Mouse (Mus musculus) left cerebral cortex, postnatal 4 days (tissue): ENCODE measurements around the gene Shisa9. TPM values are rescaled to one million over a fixed set of nuclear protein-coding genes. Genes with fewer than 3 reads are reported as not detected.
A peak's percentile ranks its signal among the peaks of the same experiment; 100 is the strongest.
"Not testable (repeated sequence)": the region's sequence is repeated elsewhere in the genome, so short reads cannot be mapped to it uniquely, and the experiment has no call there.

ENCODE experiments used
- DNase-seq: peaks from one replicate; pipeline ENCODE4 v3.0.0-alpha.2; 2022
- intact Hi-C: fragments of 180-260 bp; cut with DNase I; formaldehyde crosslinking; loops from one replicate; pipeline ENCODE4 v1.15.1; 2025
- total RNA-seq, 2 experiments: library from RNA; stranded (reverse); gene quantifications; 2 replicates each; pipeline ENCODE4 v1.2.3; 2021

Gene Shisa9
- 10 to 100 TPM; 56.0 to 57.3 TPM for total RNA-seq

DNA sequence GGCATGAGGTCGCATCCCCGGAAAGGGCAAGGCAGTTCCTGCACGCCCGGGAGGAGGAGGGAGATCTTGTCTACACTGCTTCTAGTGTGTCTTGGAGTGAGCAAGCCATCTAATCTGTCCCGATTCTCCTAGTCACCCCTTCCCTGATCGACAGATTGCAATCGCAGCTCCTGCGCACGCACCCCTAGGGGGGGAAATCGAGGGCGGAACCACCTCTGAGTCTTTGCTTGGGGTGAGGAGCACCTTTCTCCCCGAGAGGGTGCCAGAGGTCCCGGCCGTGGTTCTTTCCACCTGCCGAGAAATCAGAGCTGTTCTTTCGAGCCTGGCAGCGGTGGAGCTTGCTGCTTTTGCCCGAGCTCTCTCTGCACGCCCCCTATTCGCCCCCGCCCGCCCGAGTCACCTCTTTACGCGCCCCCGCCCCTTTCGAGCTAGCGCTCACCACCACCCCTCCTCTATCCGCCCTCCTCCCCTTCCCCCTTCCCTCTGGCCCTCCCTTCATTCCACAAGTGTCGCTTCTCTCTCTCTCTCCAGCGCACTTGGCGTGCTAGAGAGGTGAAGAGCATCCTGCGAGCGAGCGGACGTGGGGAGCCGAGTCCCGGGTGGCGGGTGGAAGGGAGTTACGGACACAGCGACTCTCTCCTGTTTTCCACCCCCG lies at the start of gene Shisa9:
Gene Shisa9, plus strand, starts transcription at position 498 of the 655 bp plus-strand sequence.
- intact Hi-C loops = loop anchor here (5.0 to 10.0 kb wide), 2 partner anchors 221 to 1029 kb away; no protein-coding TSS in a partner anchor
- peak; percentile 72 for DNase-seq

DNA sequence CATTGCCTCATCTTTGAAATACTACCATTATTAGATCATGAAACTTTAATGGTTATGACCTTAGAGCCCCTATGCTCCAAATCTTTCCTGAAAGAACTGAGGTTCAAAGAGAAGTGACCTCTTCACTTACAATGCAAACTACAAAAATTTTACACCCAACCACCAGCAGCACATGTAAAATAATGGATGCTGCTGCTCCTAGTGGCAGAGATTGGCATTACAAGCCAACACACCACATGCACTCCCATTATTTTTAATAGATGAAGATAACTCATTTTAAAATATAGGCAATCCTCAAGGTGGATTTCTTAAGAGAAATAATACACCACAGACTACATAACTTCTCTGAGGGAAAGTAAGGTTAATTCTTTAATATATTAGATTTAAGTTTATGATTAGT lies 43.4 kb upstream of the Shisa9 start:
- intact Hi-C loops = no loop called here
- DNase-seq = peak; percentile 36

DNA sequence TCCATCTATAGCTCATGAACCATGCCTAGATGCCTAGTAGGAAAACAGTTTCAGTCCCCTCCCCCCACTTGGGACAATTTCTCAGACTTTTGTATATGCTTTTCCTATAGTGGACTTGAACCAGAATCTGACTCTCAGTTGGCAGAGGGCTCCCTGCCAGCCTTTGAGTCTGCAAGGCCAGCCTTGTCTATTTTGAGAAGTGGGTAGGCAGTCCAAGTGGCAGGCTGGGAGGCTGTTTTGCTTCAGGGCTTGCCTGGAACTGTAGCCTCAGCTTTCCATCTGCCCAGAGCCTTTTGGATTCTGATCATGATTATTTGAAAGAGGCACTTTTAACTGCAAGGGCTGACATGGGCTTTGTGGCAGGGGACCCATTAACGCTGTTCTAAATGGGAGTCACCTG lies 23.2 kb upstream of the Shisa9 start:
- intact Hi-C loops = no loop called here
- no peak for DNase-seq

DNA sequence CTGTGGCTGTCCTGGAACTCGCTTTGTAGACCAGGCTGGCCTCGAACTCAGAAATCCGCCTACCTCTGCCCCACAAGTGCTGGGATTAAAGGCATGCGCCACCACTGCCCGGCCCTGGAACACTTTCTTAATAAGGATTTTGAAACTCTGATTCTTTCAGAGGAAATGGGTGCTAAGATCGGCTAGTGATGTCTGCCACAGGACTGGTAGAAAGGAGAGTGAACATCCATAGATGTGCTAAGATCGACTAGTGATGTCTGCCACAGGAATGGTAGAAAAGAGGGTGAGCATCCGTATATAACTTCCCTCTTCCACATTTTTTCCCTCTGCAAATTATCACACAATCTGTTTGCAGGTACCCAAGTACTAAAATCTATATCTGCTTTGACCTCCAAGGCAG lies 17.9 kb upstream of the Shisa9 start:
- no peak for DNase-seq
- intact Hi-C loops = no loop called here

DNA sequence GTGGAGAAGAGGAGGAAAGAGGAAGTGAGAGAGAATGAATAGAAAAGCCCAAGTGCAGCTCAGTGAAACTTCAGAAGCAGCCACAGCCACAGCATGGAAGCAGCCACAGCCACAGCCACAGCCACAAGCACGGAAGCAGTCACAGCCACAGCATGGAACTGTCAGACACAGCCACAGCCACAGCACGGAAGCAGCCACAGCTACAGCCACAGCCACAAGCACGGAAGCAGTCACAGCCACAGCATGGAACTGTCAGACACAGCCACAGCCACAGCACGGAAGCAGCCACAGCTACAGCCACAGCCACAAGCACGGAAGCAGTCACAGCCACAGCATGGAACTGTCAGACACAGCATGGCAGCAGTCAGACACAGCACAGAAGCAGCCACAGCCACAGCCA lies 17.1 kb upstream of the Shisa9 start:
- intact Hi-C loops = not testable (repeated sequence)

DNA sequence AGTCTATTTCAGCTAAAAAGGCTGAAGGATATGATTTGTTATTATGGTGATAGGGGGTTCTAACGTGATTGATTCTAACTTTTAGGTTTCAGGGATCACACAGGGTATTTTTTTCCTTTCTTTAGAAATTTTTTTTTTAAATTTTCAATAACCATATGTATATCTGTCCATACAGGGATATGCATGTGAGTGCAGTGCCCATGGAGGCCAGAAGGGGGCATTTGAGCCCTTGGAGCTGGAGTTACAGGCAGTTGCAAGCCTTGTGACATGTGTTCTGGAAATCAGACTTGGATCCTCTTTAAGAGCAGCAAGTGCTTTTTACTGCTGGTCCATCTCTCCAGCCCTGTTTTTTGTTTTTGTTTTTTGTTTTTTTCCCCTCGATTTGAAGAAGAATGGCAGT lies 16.3 kb upstream of the Shisa9 start:
- DNase-seq = no peak
- intact Hi-C loops = no loop called here

More for the DNA sequence above, 17.1 kb upstream of the Shisa9 start:
- DNase-seq = not testable (repeated sequence)

DNA sequence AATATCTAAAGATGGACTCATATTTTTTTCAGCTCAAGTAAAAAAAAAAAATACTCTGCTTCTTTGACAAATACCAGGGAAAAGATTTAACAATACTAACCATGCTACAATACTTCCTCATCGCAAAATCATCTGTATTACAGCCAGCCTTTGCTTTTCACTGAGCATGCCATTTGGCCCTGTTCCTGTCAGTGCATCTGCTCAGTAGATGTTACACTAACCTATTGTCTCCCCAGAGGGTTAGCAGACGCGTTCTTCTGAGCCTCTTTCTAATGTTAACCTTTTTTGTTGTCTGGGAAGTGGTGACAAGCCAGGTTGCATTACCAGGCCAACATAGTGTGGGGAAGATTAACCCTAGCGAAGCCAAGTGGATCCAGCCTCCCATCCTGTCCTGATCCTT lies 10.2 kb upstream of the Shisa9 start:
- DNase-seq = no peak
- intact Hi-C loops = no loop called here

DNA sequence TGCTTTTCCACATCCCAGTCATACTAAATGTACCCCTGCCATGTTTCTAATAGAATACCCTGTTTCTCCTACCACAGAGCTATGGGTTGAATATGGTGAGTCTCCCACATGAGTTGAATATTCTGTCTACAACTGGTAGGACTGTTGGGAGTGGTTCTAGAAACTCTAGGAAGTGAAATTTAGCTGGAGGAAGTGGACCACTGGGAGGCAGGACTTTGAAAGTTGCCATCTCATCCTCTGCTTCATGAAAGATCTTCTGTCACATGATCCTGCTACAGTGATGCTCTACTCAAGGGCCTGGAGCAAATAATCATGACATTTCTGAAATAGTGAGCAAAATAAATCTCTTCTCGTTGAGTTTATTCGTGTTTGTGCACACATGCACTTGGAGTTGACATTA lies 7.2 kb upstream of the Shisa9 start:
- intact Hi-C loops = no loop called here
- no peak for DNase-seq

DNA sequence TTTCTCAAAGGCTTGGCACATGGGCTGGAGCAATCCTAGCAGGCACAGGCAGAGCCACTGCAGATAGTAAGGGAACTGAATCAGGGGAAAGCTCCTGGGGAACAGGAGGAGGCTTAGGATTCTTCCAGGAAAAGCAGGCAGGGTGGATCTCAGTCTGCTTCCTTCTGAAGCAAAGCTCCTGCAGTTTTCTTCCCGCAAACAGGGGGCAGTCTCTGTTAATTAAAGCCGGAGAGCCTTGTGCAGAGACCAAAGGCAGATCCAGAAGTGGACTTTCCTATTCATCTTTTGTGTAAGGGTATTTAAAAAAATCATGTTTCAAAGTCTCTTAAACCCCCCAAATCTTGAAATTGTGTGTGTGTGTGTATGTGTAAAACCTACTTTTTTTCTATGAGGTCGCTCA lies 3.1 kb upstream of the Shisa9 start:
- intact Hi-C loops = loop anchor here (5.0 to 10.0 kb wide), 2 partner anchors 224 to 1032 kb away; no protein-coding TSS in a partner anchor
- peak; percentile 40 for DNase-seq

DNA sequence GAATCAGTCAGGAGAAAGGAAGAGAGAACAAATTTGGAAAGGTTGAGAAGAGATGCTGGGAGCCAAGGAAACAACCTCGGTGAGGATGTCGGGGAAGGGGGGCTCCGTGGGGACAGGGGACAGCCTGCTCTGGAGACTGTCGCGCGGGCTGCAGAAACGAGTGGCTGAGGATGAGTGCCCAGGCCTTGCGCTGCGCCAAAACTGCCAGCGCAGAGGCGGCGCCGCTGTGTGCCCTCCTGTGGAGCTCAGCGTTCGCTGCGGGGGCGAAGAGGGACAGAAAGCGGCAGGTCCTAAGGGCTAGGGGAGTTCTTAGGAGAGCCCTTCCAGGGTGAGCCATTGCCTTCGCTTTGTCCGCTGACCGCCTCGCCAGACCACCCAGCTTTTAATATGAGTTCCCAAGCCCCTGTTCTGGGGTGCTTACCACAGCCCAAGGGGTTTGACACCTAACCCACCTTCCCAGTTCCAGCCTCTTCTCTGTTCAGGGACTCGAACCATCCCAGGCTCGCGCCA lies 752 bp upstream of the Shisa9 start:
- peak; percentile 29 for DNase-seq
- intact Hi-C loops = loop anchor here (5.0 to 10.0 kb wide), 2 partner anchors 222 to 1029 kb away; no protein-coding TSS in a partner anchor

DNA sequence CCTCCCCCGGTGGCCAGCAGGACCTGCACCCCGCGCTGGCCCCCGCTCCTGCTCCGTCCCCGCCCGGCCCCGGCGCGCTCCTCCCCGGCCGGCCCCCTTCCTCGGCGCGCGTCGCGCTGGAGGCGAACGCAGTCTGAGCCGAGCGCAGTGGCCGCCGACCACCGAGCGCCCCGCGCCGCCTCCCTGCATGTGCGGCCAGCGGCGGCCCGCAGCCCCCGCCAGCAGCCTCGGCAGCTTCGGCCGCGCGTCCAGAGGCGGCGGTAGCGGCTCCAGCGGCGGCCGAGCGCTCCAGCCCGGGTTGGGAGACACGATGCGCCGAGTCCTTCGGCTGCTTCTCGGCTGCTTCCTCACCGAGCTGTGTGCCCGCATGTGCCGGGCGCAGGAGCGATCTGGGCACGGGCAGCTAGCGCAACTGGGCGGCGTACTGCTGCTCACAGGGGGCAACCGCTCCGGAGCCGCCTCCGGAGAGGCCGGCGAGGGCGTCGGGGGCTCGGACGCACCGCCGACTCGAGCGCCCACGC lies 418 bp downstream of the Shisa9 start:
- DNase-seq = peak; percentile 37
- intact Hi-C loops = loop anchor here (5.0 to 10.0 kb wide), 2 partner anchors 220 to 1028 kb away; no protein-coding TSS in a partner anchor

DNA sequence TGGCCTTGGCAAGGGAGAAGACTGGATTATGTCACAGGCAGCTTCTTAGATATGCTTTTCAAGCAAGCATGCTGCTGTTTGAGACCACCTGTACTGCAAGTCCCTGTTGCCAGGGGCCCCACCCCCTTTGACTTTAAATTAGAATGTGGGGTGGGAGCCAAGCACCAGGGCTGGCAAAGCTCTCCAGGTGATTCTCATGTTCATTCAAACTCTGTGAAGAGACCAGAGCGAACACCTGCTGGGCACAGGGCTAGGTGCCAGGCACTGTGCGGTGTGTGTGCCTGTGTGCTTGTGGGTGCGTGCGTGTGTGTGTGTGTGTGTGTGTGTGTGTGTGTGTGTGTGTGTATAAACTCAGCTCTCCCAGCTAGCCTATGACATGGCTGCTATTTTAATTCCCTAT lies 3.1 kb downstream of the Shisa9 start:
- DNase-seq = peak; percentile 39
- intact Hi-C loops = loop anchor here (10.0 kb wide), 1 partner anchor 218 kb away; no protein-coding TSS in a partner anchor

DNA sequence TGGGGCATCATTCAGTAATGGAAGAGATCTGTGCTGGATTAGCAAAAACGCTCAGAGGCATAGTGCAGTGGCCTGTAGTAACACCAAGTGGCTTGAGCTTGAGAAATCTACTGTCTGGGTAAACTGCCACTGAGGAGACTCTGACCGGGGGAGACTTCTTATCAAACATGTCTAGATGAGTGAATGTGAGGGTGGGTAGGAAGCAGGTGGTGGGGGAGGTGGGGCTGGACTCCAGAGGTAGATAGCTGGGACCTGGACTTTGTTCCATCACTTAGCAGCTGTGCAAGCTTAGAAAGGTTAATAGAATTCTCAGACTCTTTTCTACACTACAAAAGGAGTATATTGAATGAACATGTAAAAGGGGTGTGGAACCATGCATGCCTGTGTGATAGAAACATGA lies 21.3 kb downstream of the Shisa9 start:
- intact Hi-C loops = no loop called here
- no peak for DNase-seq

DNA sequence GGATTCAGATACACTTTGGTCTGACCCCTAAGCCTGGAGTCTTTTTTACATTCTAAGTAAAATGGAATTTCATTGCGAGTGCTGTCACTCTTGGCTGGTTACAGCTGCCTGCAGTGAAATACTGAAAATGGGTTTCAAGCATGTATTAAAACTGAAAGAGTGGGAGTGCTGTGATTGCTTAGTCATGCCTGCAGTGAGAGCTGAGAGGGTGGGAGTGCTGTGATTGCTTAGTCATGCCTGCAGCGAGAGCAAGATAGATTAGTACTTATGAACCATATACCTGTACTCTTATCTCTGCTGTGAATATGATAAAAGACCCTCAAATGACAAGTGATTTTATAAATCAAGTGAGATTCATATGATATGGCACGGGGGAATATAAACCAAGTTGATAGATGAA lies 26.2 kb downstream of the Shisa9 start:
- no peak for DNase-seq

DNA sequence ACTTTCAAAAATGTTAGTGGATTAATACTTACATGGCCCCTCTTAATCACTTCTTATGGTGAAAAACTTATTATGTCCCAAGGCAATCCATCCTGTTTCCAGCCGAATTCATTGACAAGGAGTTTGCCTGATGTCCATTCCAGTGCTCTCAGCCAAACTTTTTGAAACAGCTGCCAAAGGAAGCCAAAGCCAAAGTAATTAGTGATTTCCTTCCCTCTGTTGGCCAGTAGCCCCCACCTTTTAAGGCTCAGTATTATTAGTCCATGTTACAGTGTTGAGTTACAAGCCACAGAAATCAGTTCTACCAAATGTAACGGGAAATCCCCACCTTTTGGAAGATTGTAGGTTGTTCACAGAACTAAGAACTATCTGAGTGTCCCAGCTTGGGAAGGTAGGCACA lies 28.8 kb downstream of the Shisa9 start:
- DNase-seq = no peak
- intact Hi-C loops = no loop called here

More for the DNA sequence above, 26.2 kb downstream of the Shisa9 start:
- intact Hi-C loops = no loop called here

DNA sequence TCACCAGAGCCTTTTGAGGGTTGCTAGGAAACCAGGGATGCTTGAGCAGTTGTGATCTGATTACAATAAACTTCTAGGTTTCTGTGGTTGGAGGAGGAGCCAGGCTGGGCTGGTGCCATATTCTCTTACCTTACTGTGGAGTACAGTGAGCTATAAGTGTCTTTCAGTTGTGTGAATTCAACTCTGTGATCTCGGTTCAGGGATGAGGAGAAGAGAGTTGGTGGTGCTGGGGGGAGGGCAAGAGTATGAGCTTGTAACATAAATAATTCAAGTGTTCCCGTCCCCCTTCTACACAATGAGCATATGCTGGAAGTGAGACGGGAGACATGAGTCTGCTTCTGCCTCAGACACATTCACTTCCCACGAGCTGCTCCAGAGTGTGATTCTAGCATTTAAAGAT lies 30.6 kb downstream of the Shisa9 start:
- intact Hi-C loops = no loop called here

DNA sequence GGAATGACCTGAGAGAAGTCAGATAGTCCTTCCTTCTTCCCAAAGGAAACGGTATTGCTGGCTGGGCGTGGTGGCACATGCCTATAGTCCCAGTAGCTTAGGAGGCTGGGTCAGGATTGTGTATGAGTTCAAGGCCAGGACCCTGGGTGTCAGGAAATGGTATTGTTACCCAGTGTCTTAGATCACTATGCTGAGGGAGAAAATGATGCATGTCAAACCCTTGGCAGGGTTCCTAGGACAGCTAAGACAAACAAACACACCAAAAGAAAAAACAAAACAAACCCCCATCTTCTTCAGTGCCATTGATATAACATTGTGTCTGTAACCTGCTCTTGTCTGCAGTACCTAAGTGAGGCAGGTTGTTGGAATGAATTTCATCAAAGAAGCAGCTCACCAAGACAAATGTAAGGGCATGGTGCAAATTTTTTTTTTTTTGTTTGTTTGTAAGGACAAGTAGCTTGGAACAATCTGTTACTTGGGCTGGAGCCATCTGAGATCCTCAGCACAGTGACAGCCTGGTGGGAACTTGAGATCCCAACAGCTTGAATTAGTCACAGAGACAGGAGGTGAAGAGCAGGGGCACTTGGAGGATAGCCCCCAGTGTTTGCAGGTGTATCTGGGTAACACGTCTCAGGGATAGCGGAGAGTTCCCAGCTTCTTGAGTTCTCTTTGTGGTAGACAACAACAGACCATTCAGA lies 34.2 kb downstream of the Shisa9 start:
- intact Hi-C loops = no loop called here
- DNase-seq = no peak

More for the DNA sequence above, 30.6 kb downstream of the Shisa9 start:
- DNase-seq = no peak

DNA sequence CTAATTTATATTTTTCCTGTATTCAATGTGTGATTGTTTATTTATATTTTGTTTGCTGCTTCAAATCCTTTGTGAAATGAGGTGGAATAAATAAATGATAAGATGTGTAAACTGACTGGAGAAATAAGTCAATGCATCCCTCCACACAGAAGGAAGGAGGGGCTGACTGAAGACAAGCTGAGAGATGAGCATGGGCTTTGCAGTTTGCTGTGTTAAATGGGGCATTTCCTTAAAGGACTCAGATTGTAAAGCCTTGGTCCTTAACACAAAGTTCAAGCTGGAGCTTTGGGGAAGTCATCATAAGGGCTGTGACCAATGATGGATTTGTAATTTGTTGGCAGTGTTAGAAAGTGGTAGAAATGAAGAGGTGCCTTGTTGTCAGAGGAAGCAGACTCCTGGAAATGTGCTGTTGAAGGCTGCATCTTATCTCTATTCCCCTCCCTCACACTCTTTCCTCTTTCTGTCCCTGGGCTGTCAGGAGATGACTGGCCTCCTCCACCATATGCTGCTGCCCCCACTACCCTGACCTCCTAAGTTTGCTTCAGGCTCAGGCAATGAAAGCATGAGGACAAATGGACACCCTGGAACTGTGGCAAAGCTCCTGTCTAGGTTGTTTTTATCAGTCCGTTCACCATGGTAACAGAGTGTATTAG lies 36.3 kb downstream of the Shisa9 start:
- intact Hi-C loops = no loop called here
- DNase-seq = no peak

DNA sequence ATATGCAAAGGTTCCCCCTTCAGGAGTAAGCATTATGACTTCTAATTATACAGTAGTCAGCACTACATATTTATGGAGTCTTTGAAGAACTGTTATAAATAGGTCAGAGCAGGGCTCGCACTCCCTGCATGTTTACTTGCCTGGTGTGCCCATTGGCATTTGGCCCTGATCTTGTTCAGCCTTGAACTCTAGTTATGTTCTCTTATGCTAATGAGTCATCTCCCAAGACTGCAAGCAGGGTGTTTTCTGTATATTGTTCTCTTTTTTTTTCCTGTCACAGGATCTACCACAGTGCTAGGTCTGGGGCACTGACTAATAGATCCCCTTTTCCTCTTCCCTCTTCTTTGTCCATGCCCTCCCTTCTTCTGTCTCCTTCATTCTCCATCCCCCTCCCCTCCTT lies 48.5 kb downstream of the Shisa9 start:
- intact Hi-C loops = no loop called here
- DNase-seq = no peak

DNA sequence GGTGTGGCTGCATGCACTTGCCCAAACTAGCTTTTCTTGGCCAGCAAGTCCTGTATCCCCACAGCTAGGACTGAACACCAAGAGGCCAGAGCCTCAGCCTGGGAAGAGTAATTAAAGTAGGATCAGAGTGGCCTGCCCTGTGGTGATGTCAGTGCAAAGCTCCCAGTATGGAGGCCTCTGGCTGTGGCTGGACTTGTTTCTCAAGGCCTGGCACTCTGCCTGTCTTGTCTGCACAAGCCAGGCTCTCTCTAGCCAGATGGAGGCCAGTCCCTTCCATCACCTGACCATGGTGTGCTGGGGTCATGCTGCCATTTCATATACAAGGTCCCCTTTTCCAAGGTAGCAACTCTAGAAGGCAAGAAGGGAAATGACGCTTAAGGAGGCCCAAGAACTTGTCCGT lies 51.0 kb downstream of the Shisa9 start:
- peak; percentile 64 for DNase-seq
- intact Hi-C loops = loop anchor here (2.0 kb wide), 1 partner anchor 26 kb away; no protein-coding TSS in a partner anchor

DNA sequence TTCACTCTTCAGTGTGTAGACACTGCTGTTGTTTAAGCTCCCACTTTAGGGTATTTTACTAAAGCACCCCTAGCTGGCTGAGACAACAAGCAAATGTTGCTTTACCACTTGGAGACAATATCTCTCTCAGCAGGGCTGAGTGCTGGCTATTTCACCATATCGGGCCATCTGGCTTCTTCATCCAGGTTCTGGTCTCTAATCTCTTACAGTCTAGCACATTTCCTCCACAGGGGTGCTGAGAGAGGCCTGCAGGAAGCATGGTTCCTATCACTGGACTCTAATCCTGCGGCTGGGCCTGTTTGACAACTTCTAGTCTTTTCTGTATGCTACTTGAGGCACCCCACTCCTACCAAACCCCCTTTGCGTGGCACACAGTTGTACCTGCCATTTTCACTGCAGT lies 51.7 kb downstream of the Shisa9 start:
- intact Hi-C loops = loop anchor here (2.0 kb wide), 1 partner anchor 27 kb away; no protein-coding TSS in a partner anchor
- DNase-seq = no peak
